Comparison of ENCODE assay signal across 10 mouse cellular contexts in genomic region chr15:79438209-79438810, GRCm38 (mm10). TPM values are rescaled to one million over a fixed set of nuclear protein-coding genes. Genes with fewer than 3 reads are reported as not detected.
A peak's percentile ranks its signal among the peaks of the same experiment; 100 is the strongest.
DNase-seq lines count a peak whose midpoint lies in the region; ATAC-seq lines count a peak whose summit lies in the region.
"Had no signal": no experiment of that assay in that cellular context is flagged by ENCODE, and none has a peak within 500 bp of the region (broad histone marks: within the 10 kb centered on the region; RNA-seq: fewer than 3 reads in every experiment).

No protein-coding gene starts in this region.

- H3K27ac ChIP-seq in forebrain, embryonic 15.5 days (replicated peaks), result no peak overlapping the region
- H3K27ac ChIP-seq: macrophage had no signal

- H3K4me2 ChIP-seq in forebrain, embryonic 15.5 days (replicated peaks), result peak overlapping the region; percentile 90

- peaks cover 48% of the 10 kb centered on the region for H3K36me3 ChIP-seq in forebrain, embryonic 15.5 days

- intact Hi-C loops in heart, postnatal 10 days (cut with DNase I), result no loop called here
- intact Hi-C loops in left cerebral cortex, postnatal 4 days (cut with DNase I), result no loop called here

- ATAC-seq in forebrain, embryonic 15.5 days (replicated peaks), result no peak

- DNase-seq in heart, adult 11 months, result peak; percentile 96
- DNase-seq in heart, postnatal 10 days, result no peak
- DNase-seq in 3T3-L1 (ENCODE audit: low read depth, low spot score), result peak; percentile 47
- peak; percentile 79 for DNase-seq in lung, postnatal 10 days
- no peak for DNase-seq in right cerebral cortex, postnatal 14 days
- no peak for DNase-seq in left cerebral cortex, adult 11 months (ENCODE audit: low spot score)
- no peak for DNase-seq in left cerebral cortex, postnatal 4 days
- DNase-seq: gastrocnemius, postnatal 25 days had no signal

- peaks cover 70% of the 10 kb centered on the region for H3K4me1 ChIP-seq in forebrain, embryonic 15.5 days

- no peaks in the 10 kb centered on the region for H3K9me3 ChIP-seq in forebrain, embryonic 15.5 days

- H3K27me3 ChIP-seq in forebrain, embryonic 15.5 days, result no peaks in the 10 kb centered on the region

- no peak overlapping the region for H3K4me3 ChIP-seq in forebrain, embryonic 15.5 days

- H3K9ac ChIP-seq in forebrain, embryonic 15.5 days (replicated peaks), result no peak overlapping the region

- 83% methylated on average over 6 of the region's 6 CpGs for WGBS in forebrain, embryonic 15.5 days

RNA-seq across cellular contexts. Expression of gene Csnk1e, which starts 17.1 kb away (rescaled TPM):
- total RNA-seq in heart, postnatal 10 days (2021), result 10 to 100 TPM; 79.6 to 81.4 TPM
- polyA plus RNA-seq in forebrain, embryonic 15.5 days (2015; fragmentation: Nextera tagmentation; extraction: Ambion mirVana), result 316 and 323 TPM in 2 replicates
- total RNA-seq in left cerebral cortex, postnatal 4 days (2021), result 100 to 1,000 TPM; 285 to 296 TPM

RNA-seq across cellular contexts. Expression of gene Tmem184b, which starts 34.9 kb away (rescaled TPM):
- 10 to 100 TPM; 59.2 to 67.8 TPM for total RNA-seq in heart, postnatal 10 days (2021)
- 37.5 and 40.8 TPM in 2 replicates for polyA plus RNA-seq in forebrain, embryonic 15.5 days (2015; fragmentation: Nextera tagmentation; extraction: Ambion mirVana)
- total RNA-seq in left cerebral cortex, postnatal 4 days (2021), result 10 to 100 TPM; 49.6 to 53.4 TPM

Comparison
In these comparisons a context has a peak if more than half of its experiments do, and no peak if none do; other contexts are left out.
1. DNase-seq: peak in heart, adult 11 months (single experiment), 3T3-L1 (single experiment) and lung, postnatal 10 days (single experiment); none in heart, postnatal 10 days (0 of 2), right cerebral cortex, postnatal 14 days (single experiment), left cerebral cortex, adult 11 months (single experiment) and left cerebral cortex, postnatal 4 days (single experiment).